Mouse (Mus musculus): ENCODE measurements around the gene Nup93.

- TF ChIP-seq CTCF (IDR thresholded peaks at IDR 0.05; ENCODE audit: extremely low read depth, insufficient read length, insufficient replicate concordance, low read depth, low read length) (no peak), POLR2A (IDR thresholded peaks at IDR 0.05; ENCODE audit: low read depth, low read length) (no peak)
These were observed 52.2 kb downstream of the Nup93 start for GRCm38 (mm10) chr8:94266344-94267191.

Data from small intestine, adult 2 months (tissue).